Mouse (Mus musculus) T-cell, adult 2 months (primary cell): ENCODE results near the gene Rangap1.
A peak's percentile ranks its signal among the peaks of the same experiment; 100 is the strongest.

ENCODE experiments used
- DNase-seq: peaks from one replicate; pipeline ENCODE4 v3.0.0; 2022; ENCODE audit warnings: low spot score

Rangap1 gene

DNA sequence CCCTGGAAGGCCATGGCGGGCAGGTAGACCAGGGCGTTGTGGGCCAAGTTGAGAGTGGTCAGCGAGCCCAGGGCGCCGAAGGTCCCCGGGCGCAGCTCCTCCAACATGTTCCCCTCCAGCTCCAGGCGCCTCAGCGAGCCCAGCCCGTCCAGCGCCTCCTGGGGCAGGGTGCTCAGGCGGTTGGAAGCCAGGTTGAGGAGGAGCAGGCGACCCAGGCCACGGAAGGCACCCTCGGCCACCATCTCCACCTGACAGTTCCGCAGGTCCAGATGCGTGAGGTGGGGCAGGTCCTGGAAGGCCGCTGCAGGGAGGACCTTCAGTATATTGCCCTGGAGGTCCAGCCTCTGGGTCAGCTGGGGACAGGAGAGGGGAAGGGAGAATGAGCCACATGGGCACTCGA, 50.4 kb downstream of the Rangap1 start:
- DNase-seq = no peak

DNA sequence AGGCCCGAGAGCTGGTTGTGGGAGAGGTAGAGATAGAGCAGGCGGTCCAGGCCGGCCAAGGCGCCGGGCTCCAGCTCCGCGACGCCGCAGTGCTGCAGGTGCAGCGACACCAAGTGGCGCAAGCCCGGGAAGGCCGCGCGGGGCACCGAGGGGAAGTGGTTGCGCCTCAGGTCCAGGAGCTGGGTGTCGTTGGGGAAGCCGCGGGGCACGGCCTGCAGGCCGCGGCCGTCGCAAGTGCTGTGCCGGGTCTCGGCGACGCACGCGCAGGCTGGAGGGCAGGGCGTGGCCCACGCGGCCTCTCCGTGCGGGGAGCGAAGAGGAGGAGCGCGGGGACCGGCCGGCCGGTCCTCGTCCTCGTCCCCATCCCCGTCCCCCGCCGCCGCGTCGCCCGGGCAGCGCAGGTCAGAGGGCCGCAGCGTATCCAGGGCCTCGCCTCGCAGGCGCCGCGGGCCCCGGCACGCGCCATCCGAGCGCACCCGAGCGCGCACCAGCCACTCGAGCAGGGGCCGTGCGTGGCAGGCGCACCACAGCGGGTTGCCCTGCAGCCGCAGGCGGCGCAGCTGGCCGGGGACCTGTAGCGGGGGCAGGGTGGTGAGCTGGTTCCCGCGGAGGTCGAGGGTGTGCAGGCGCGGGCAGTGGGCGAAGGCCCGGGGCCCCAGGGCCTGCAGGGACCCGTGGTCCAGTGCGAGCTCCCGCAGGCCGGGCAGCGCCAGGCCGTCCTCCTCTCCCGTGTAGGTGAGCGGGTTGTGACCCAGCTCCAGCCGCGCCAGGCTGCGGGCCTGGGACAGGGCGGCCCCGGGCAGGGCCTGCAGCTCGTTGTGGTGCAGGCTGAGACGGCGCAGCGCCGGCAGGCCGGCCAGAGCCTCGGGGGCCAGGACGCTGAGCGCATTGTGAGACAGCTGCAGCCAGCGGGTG, 51.1 kb downstream of the Rangap1 start:
- DNase-seq = peak; percentile 58

DNA sequence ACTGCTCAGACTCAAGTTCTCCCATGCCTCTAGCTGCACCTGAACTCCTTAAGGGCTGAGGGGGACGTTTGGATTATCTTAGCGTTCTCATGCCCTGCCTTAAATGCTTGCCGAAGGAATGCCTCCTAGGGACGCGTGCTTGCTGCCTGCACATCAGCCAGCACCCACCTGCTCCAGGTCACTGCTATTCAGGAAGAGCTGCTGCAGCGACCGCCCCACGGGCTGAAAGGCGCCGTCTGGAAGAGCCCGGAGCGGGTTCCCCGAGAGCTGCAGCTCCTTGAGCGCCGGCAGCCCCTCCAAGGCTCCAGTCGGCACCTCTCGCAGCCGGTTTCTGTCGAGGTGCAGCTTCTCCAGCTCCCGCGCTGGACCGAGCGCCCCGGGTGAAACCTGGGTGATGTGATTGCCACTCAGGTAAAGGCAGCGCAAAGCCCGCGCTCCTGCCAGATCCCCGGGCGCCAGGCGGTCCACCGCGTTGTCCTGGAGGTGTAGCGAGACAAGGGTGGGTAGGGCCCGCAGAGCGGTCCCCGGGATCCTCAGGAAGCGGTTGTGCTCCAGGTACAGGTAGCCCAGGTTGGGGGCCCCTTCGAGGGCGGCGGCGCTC, 51.9 kb downstream of the Rangap1 start:
- DNase-seq = no peak

DNA sequence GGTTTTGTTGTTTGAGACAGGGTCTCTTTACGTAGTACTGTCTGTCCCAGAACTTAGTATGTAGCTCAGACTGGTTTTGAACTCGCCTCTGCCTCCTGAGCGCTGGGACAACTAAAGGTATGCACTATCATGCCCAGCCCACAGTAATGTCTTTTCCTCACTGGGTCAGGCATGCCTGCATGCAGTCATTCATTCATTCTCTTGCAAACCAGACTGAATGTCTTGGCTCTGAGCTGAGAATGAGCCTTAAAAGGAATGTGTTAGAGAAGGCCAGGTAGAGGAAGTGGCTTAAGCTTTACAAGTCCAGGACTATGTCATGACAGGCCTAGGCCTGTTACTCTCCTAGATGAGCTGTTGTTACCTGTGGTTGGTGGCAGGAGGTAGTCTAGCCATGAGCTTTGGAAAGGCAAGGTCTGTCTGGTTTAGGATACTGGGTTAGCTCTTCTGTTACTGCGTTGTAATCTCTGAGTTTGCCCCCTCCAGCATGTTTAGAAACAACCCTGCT, 65.0 kb downstream of the Rangap1 start:
- DNase-seq = no peak

DNA sequence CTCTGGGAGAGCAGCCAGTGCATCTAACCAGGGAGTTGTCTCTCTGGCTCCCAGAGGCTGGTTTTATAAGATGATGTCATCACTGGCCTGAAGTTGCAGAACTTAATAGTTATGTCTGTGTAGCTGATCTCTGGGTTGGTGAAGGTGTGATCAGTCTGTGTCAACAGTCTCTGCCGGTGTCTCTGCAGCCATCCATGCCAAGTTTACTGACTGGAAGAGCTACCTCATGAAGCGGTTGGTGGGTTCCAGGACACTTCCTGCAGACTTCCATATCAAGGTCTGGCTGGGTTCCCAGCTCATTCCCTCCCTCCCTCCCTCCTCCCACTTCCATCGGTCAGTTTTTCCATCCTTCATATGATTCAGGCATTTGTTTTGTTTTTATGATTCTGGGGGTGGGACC, 68.7 kb downstream of the Rangap1 start:
- no peak for DNase-seq

DNA sequence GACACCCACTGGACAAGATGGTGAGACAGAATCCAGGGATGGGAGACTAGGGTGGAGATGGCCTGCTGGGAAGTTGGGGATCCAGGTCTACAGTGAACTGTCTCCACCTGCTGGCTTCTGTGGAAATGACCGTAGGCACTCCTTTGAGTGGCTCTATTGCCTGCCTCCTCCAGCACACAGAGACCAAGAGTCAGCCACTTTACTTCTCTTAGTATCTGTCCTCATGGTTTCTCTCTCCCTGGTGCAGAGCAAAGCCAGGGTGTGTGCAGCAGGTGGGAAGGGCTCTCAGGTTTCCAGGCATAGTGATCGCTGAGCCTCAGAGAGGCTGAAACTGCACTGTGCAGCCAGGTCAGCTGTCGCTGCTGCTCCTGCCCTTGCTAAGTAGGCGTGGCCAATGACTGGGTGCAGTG, 75.1 kb downstream of the Rangap1 start:
- DNase-seq = no peak

DNA sequence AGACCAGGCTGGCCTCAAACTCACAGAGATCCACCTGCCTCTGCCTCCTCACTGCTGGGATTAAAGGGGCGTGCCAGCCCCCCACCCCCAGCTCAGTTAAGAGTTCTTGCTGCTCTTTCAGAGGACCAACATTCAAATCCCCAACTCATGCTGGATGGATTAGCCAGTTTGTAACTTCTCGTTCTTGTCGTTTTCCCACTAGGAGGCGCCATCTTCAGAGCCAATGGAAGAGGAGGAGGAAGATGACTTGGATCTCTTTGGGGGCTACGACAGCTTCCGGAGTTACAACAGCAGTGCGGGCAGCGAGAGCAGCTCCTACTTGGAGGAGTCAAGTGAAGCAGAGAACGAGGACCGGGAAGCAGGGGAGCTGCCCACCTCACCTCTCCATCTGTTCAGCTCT, 78.4 kb downstream of the Rangap1 start:
- no peak for DNase-seq

DNA sequence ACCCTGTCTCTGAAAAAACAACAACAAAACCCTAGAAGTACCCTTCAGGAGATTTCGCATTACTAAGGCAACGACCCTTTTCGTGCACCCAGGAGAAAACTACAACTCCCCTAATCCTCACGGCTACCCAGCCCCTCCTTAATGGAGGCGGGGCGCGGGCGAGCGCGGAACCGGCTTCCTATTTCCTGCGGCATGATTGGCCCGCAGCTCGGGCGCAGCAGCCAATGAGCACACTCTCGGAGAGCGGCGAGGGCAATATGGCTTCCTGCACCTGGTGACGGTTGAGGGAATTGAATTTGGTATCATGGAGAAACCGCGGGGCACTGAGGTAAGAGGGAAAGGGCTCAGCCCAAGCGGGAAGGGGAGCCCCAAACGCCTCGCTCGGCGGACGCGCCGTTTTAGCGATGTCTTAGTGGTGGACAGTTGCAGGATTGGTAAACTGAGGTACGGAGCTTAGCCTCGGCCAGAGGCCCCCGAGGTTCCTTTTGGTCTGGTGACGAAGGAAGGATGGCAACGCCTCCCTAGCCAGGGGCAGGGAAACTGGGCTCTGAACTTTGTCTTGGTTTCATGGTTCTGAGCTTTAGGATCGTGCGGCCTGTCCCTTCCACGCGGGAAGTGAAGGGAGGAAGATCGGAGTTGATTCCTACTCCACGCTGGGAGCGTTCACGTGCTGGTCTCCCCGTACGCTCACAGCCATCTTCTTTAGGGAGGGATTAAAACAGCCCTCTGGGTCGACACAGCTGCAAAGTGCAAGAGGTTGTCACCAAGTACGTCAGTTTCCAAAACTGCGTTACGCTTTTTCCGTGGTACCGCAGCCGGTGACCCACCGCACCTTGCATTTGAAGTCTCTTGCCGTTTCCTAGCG, 81.4 kb downstream of the Rangap1 start, which contains the start of gene L3mbtl2:
L3mbtl2 (plus strand) TSS at position 193 of the 865 bp plus-strand sequence.
- peak; percentile 90 for DNase-seq

DNA sequence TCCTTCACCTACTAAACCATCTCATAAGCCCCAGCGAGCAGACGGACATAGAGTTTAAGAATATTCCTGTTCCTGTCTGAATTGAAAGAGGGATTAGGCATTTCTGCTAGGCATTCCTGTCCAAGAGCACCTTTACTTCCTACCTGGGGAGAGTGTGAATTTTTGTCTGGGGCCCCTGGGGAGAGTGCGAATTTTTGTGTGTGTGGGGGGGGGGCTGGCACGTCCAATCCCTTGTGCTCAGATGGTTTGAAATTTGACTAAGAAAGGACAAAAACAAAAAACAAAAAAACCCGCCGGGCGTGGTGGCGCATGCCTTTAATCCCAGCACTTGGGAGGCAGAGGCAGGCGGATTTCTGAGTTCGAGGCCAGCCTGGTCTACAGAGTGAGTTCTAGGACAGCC, 82.0 kb downstream of the Rangap1 start:
- no peak for DNase-seq

DNA sequence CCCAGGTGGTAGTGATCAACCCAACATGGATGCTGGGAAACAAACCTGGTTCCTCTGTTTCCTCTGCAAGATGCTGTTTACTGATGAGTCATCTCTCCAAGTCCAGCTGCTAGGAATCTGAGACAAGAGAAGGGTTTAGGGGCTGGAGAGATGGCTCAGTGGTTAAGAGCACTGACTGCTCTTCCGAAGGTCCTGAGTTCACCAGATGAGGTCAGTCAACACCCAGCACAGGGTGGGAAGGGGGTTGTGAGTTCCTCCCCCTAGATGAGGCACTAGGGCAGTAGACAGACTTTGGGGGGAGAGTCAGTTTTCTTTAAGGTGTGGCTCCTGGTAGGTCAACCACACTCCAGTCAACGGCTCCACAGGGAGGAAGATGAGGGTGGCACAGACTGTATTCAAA, 83.6 kb downstream of the Rangap1 start:
- no peak for DNase-seq
